Mouse (Mus musculus): Measurements from ENCODE around the gene Meiob. TPM values are rescaled to one million over a fixed set of nuclear protein-coding genes. Genes with fewer than 3 reads are reported as not detected.
A peak's percentile ranks its signal among the peaks of the same experiment; 100 is the strongest.

Gene Meiob
- total RNA-seq, 2 experiments from 2014 or later, result not detected

DNA sequence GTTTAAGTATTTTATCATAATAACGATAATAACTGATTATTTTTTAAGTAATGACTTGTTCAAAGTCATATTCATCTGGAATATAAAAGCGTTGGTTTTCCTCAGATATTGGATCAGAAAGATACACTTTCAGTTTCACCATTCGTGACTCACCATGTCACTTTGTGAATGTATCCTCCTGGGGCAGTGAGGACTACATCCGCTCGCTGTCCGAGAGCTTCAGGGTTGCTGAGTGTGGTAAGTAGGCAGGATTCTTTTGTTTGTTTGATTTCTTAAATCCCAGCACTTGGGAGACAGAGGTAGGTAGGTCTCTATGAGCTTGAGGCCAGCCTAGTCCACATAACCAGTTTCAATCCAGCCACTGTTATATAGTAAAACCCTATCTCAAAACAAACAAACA is 14.1 kb downstream of the Meiob start:
- no peak for DNase-seq (ENCODE audit: low spot score in 2 of 2)
- intact Hi-C loops (cut with DNase I), result loop anchor here (2.0 kb wide), 1 partner anchor 73 kb away; no protein-coding TSS in a partner anchor

DNA sequence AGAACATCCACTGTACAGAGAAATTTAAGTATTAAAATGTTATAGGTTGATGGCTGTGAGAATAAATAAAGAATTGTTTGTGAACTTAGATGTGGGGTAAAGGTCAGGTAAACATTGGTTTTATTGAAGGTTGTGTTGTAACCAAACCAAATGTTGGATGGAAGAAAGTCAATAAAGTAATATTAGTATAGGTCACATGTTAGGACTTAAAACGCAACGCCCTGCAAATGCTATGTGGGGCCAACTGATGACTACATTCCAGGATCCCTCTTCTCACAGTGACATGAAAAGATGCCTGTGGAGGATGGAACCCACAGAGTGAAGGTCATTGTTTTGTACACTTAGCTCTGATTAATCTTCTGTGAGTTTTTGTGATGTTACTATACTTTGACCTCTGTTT is 15.4 kb downstream of the Meiob start:
- intact Hi-C loops (cut with DNase I), result loop anchor here (2.0 kb wide), 1 partner anchor 75 kb away; no protein-coding TSS in a partner anchor
- DNase-seq (ENCODE audit: low spot score in 2 of 2), result no peak

DNA sequence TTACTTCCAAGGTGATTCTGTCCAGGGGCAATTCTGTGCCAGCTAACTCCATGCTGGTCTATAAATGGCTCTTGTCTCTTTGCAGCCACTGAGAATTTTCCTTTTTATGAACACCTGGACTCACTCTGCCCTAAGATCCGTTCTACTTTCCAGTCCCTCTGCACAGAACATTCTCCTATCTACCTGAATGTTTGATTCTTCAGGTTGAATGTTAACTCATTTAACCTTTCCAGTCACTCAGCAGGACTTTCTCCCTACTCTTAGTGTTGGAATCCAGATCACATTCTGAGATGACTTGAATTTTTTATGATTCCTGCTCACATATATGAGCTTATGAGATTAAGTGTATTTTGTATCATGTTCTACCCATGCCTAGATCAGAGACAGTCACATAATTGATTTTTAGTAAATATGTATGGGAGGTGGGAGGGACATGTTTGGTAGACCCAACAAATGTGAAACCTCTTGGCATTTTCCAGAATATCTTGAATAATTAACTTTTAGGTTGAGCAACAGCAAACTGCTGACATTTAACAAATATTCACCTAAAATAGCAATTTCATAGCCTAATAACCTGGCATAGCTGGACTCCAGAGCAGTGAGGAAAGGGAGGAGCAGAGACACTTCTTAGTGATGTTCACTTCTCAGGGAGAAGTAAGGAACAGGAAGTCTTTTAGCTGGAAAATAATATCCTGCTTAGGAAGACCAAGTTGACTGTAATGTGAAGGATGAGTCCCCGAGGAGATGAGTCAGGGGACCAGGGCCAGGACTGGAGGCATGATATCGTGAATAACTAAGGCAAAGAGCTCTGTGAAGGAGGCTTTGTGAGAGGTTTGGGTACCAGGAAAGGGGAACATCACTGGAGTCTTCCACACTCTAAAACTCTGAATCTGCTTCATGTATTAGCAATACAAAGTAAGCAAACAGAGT is 17.5 kb downstream of the Meiob start:
- DNase-seq (ENCODE audit: low spot score in 2 of 2), result no peak
- intact Hi-C loops (cut with DNase I), result no loop called here

DNA sequence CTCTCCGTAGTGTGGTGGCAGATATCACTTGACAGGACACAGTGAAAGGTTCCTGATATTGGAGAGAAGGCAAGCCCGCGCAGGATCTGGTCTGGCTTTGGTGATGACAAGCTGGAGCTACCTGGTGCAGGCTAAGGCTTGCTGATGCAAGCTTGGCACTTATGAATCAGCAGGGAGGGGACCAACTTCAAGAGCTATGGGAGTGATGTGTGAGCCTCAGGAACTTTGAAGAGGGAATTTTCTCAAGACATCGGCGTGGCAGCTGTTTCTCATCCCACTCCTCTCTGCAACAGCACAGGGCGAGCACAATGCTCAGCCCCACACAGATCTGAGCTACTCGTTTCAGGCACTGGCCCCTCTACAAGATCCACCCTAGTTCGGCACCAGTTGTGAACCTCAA is 35.8 kb downstream of the Meiob start, which contains the start of gene Hagh:
TSS of gene Hagh (plus strand) at position 302 of the 400 bp plus-strand sequence.
- intact Hi-C loops (cut with DNase I), result no loop called here
- no peak for DNase-seq (ENCODE audit: low spot score in 2 of 2)

DNA sequence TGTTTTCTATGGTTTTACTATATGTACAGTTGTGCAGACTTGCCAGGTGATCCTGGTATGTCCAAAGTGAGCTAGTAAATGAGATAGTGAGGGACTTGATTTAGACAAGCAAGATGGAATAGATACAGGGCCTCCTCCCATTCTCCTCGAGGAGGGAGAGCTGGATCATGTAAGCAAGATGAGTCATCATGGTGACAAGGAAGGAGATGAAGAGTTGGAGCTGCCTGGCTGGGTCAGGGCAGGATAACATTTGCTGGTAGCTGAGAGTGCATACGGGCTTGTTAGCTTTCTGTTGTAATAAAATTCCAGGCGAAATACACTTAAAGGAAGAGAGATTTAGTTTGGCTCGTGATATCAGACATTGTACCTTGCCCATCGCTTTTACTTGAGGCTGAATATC is 36.3 kb downstream of the Meiob start:
- no peak for DNase-seq (ENCODE audit: low spot score in 2 of 2)
- intact Hi-C loops (cut with DNase I), result no loop called here

DNA sequence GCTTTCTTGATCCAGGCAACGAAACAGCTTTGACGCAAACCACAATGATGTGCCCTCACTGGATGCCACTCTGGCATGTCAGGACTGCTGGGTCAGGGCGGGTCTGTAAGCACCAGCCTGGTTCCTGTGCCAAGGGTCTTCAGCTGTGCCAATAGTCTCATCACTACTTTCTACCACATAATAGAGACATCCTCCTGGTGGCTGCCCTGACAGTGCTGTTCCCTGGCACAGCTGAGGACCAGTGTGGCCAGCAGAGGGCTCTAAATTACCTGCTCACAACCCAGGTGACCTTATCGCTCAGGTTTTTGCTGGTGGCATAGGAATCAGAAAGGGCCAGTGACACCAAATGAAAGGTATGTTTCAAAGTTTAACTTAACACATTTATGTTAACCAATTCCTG is 37.0 kb downstream of the Meiob start:
- intact Hi-C loops (cut with DNase I), result no loop called here
- DNase-seq (ENCODE audit: low spot score in 2 of 2), result no peak

DNA sequence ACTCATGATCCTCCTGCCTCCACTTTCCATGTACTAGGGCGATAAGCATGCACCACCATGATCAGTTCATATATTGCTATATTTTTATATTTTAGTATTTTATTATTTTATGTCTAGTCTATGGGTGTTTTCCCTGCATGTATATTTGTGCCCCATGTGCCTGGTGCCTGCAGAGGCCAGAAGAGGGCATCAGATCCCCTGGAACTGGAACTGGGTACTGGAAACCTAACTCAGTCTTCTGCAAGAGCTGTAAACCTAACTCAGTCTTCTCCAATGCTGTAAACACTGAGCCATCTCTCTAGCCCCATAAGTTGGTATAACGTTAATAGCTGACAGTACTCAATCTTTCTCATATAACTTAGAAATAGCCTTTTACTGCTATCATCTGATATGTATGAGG is 38.5 kb downstream of the Meiob start:
- intact Hi-C loops (cut with DNase I), result no loop called here
- no peak for DNase-seq (ENCODE audit: low spot score in 2 of 2)

DNA sequence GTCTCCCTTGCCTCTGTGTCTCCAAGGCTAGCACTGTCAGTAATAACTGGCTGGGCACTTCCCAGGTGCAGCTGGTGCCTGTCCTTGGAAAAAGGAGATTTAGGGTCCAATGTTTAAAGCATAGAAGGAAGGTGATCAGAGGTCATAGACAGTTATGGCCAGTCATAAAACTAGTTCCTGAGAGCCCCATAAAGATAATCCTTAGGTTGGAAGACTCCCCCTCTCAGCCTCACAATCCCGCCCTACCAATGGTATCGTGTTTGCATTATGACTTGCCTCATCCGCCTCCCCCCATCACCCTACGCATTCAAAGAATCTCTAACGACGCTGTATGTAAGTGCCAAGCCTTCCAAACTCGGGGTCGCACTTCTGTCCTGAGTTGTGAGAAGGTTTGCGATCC is 40.4 kb downstream of the Meiob start:
- intact Hi-C loops (cut with DNase I), result no loop called here
- no peak for DNase-seq (ENCODE audit: low spot score in 2 of 2)

DNA sequence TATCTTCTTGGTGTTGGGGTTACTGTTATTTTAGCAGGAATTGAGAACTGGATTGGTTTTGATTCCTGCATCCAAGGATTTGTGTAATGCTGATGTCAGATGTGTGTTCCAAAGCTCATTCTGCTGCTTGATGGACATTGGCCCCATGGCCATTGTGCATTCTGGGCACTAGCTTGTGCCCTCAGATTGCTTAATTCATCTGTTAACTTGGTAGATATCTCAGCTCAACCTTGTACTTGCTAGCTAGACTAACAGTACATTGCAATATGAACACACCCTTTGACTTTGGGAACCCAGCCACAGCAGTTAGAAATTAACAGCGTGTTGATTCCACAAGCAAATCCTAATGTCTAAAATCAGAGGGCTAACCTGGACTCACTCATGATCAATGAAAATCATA is 43.3 kb downstream of the Meiob start:
- intact Hi-C loops (cut with DNase I), result no loop called here

DNA sequence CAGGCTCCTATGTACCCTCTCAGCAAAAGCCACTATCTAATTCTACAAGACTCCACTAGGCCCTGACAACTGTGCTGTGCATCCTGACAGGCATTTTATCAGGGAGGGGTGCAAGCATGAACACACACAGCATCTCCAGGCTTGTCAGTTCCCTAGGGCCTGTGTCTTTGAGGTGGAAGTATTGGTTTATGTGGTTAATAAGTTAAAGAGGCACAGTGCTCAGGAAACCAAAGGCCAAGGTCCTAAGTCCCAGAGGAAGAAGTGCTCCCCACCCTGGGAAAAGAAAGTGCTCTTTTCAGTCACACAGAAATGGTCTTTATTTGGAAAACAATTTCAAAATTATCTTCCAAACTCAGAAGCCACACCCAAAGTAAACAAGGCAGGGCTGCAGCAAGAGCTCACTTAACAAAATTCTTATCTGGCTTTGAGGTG is 44.5 kb downstream of the Meiob start:
- no peak for DNase-seq (ENCODE audit: low spot score in 2 of 2)
- intact Hi-C loops (cut with DNase I), result no loop called here

More for the DNA sequence above, 43.3 kb downstream of the Meiob start:
- DNase-seq (ENCODE audit: low spot score in 2 of 2), result no peak

DNA sequence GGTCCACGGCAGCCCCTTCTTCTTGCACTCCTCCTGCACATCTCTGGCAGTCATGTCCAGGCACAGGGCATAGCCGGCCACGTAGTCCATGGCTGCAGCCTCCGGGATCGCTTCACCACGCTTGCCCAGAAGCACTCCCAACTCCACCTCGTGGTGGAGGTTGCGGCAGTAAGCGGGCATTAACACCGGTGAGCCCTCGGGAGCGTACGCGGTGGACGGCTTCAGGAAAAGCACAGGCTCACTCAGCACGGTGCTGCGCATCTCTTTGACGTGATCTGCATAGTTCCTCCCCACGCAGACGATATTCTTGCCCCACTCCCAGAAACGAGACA is 45.6 kb downstream of the Meiob start:
- intact Hi-C loops (cut with DNase I), result no loop called here

DNA sequence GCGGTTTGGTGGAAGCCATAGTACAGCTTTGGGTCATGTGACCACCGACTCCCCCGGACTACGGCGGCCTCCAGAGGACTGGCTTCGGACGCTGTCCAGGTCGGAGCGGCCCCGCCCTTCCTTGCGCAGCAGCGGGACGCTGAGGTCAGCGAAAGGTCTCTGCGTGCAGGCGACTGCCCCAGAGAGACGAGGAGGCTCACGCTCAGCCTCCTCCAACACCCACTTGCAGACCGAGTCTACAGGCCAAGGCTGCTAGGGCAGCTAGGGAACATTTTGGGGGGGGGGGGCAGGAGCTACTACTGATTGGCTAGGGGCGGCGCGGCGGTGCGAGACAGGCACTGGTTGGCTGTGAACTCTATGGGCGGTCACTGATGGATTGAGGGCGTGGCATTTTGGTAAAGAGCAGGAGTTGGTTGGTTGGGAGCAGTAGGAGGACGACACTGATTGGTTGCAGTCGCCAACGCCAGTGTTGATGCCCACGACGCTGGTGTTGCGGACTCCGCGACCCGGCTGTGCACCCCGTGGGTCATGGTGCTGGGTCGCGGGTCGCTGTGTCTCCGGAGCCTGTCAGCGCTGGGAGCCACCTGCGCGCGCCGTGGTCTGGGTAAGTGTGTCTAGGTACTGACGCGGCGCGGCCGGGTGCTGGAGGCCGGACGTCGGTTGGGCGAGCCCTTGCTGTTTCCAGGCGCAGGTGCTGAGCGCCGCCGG is 46.1 kb downstream of the Meiob start, which contains the start of gene Fahd1:
TSS of gene Fahd1 (minus strand) at position 300 of the 708 bp plus-strand sequence.
- peak; percentile 96 to 99 for DNase-seq (ENCODE audit: low spot score in 2 of 2)
- intact Hi-C loops (cut with DNase I), result no loop called here

More for the DNA sequence above, 45.6 kb downstream of the Meiob start:
- no peak for DNase-seq (ENCODE audit: low spot score in 2 of 2)

DNA sequence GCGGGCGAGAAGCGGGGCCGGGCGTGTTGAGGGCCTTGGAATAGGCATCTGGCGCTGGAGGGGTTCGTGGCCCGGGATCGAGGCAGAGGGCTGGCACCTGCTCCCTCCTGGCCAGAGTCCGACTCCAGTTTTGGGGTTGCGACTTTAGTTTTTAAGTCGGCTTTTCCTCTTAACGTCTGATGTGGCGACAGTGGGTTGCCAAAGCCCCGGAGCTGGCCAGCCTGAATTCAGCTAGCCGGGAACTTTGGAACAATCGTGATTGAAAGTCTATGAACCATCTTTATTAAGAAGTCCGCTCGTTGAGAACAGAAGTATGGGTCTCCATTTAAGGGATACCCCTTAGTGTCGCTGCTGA is 46.7 kb downstream of the Meiob start:
- intact Hi-C loops (cut with DNase I), result no loop called here
- no peak for DNase-seq (ENCODE audit: low spot score in 2 of 2)

DNA sequence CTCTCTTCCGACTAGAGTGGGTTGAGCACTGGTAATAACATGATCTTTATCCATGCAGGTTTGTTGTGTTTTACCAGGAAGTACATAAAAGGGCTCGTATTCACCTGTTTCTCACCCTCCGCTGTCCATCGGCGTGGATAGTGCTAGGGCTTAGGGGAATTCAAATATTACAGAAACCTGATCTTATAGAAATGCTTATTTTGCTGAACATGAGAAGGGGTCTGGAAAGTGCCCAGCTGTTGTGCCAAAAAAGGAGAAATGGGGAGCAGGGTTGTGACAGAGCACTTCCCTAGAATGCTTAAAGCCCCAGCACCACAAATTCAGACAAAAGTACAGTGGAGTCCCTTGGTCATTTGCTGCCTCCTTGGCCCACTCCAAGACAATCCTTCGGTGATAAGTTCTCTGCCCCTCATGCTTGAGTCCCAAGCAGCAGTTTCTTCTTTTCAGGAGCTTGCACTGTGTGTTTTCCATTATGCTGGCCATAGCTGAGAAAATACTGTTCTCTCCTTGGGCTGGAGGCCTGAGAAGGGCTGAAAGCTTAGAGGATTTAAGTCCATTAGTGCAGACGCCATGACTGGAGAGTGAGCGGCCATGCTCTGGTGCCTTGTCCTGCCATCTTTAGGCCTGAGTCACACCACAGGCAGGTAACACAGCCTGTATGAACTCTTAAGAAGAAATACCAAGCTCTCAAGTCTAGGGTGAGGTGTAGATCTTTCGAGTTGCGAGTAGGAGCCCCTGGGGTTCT is 47.5 kb downstream of the Meiob start:
- intact Hi-C loops (cut with DNase I), result no loop called here
- DNase-seq (ENCODE audit: low spot score in 2 of 2), result no peak

DNA sequence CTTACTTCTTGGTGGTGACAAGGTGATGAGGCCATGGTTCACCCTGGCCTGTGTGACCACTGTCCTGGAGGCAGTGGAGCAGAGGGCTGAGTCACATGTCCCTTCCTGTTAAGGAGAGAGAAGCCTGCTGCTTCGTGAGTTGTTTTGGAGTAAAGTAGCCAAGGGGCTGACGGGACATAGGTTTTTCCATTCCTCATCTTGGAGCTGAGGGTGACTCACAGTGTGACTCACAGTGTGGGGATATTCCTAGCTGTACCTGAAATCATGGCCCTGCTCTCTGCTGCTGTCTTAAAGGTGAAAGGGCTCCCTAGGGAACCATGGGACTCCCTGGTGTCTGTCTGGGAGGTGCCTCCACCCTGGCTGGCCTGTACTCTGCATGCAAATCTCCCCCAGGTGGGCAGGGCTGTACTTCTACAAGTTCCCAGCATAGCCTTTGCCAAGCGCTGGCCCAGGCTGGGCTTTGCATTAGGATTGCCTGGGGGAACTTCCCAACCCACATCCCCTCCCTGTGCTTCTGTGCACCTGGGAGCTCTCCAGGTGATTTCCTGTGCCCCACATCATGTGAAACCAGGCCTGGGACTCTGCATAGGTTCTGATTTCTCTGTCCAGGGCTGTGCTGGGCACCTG is 51.9 kb downstream of the Meiob start:
- intact Hi-C loops (cut with DNase I), result no loop called here

DNA sequence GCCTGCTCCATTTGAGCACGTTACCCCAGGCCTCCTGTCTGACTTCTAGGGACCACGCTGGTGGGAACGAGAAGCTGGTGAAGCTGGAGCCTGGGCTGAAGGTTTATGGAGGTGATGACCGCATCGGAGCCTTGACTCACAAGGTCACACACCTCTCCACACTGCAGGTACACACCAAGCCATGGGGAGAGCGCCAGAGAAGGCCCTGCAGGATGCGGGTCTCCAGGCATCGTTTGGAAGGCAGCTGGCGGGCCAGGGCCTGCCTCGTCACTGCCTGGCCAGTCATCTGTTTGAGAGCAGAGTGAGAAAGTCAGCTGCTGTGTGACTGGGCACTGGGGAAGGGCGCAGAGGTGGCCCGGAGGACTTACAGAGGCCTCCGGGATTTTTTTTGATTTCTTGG is 52.5 kb downstream of the Meiob start:
- intact Hi-C loops (cut with DNase I), result no loop called here
- DNase-seq (ENCODE audit: low spot score in 2 of 2), result no peak

More for the DNA sequence above, 51.9 kb downstream of the Meiob start:
- DNase-seq (ENCODE audit: low spot score in 2 of 2), result no peak

DNA sequence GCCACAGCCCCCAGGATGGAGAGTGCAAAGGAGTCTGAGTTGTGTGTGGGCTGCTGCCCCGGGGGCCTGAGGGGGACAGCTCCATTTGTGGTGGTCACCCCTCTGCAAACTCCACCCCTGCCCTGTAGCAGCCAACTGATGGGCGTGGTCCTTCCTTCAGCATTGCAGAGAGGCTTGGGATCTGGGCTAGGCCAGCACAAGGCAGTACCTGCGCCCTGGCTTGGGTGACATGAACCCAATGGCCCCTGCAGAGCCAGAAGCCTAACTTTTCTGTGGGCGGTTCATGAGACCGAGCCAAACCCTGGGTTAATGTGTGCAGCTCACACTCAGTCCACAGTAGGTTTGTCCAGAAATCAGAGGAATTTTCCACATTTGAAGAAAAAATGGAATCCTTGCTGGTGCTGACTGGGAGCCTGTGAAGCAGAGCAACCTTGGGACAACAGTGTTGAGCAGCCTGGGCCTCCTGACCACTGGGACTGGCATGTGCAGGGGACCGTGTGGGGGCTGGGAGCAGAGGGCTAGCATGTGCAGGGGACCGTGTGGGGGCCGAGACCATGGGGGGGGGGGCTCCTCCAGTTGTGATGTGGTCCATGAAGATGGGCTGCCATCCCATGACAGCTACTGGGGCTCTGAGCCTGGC is 53.9 kb downstream of the Meiob start:
- intact Hi-C loops (cut with DNase I), result no loop called here
- DNase-seq (ENCODE audit: low spot score in 2 of 2), result no peak

DNA sequence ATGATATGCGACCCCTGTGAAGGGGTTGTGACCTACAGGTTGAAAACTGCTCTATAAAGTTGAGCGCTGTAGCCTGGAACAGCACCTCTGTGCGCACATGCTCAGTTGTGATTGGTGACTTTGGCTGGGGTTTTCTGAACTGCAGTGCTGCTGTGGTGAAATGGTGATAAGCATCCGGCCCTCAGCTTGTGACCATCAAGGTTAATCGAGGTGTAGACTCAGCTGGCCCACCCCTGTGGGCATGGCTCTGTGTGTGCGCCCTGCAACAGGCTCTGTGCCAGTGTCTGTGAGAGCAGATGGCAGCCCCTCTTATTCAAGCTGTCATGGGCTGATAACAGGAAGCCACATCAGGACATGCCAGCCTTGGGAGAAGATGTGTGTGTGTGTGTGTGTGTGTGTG is 54.9 kb downstream of the Meiob start:
- intact Hi-C loops (cut with DNase I), result no loop called here
- no peak for DNase-seq (ENCODE audit: low spot score in 2 of 2)

DNA sequence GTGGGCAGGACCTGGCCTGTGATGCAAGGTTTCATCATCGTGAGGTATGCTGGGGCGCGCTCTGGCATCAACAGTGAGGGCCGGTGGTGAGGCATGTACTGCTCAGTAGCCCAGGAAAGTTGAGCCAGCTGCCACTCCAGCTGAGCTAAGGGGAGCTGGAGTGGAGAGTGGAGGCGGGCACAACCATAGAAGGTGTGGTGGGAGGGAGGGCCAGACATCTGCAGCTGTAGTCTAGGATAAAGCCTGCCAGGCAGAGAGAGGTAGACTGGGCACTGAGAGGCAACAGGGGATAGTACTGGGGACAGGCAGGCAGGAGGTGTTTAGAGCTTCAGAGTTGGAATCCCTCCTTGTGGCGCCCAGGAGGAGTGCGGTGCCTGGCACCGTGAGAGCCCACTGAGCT is 56.0 kb downstream of the Meiob start:
- intact Hi-C loops (cut with DNase I), result no loop called here
- no peak for DNase-seq (ENCODE audit: low spot score in 2 of 2)

Measured in left cerebral cortex, postnatal 14 days (tissue).